Mouse (Mus musculus): Measurements from ENCODE around the gene Pigg. TPM values are rescaled to one million over a fixed set of nuclear protein-coding genes. Genes with fewer than 3 reads are reported as not detected.
"Not testable (repeated sequence)": the region's sequence is repeated elsewhere in the genome, so short reads cannot be mapped to it uniquely, and the experiment has no call there.

Pigg gene
- 6.1 TPM in 2 replicates for polyA plus RNA-seq (2016; fragmentation: Nextera tagmentation; extraction: Ambion mirVana)

DNA sequence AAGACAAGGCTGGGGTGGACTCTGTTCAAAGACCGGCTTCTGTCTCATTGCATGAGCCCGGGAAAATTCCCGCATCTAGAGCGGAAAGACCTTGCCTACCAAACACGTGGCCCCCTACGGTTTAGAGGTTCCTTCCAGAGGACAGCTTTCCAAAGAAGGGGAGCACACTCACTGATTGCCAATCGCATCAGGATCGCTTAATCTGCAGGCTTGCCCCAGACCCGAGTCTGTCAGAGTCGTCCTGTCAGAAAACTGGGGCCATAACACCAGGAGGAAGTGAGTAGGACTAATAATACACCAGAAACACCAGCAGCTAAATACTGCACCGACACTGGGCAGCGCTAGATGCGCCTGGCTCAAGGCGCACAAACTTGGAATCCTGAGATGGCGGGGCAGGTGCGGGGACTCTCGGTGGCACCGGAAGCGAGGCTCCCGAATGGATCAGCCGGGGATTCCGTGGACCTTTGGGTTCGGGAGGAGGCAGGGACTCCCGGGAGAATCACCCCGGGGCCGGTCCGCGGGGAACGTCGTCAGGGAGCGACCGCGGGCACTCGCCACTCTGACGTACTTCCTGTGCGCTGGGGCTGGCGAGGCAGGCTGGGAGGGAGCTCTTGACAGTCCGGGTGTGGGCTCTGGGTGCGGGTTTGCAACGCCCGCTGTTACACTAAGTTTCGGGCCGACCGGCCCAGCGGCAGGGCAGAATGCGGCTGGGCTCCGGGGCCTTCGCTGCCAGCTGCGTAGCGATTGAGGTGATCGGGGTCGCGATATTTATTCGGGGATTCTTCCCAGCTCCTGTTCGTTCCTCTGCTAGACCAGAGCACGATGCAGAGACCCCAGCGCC lies at the start of gene Pigg:
TSS of gene Pigg (plus strand) at position 386 of the 841 bp plus-strand sequence.
- Histone ChIP-seq H3K9me3 (replicated peaks) (no peaks in the 10 kb centered on the region), H3K27ac (peak within 1 kb of the TSS; percentile 92), H3K4me1 (peaks cover 11% of the 10 kb centered on the region), H3K27me3 (ENCODE audit: low read depth, poor library complexity, severe bottlenecking) (no peaks in the 10 kb centered on the region), H3K36me3 (0 out of 2 replicates have a peak, but pooled peaks cover 1% of the 10 kb centered on the region), H3K4me3 (peak within 1 kb of the TSS; percentile 81)
- under 1% methylated on average over 57 of the region's 57 CpGs for WGBS
- peak; percentile 96 for DNase-seq (ENCODE audit: low spot score)

DNA sequence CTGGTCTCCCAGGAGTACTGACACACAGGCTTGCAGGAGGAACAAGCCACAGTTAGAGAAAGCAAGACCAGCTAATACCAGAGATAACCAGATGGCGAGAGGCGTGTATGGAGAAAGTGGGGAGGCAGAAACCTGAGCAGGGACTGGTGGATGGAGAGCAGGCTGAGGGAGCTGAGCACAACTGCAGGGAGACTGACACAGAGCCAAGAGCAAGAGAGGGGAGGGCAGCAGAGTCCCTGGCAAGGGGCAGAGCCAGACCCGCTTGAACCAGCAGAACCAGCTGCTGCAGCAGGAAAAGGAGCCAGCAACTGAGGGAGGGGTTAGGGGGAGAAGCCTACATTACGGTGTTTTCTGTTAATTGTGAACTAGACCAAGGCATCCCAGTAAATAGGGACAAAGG lies 49.7 kb upstream of the Pigg start:
- Histone ChIP-seq H3K9me3 (replicated peaks) (no peaks in the 10 kb centered on the region), H3K27ac (peak overlapping the region; percentile 25; the same call in 1 of the 2 replicates), H3K4me3 (no peak overlapping the region), H3K36me3 (no peaks in the 10 kb centered on the region), H3K4me1 (peaks cover 5% of the 10 kb centered on the region; the same call in 1 of the 2 replicates), H3K27me3 (ENCODE audit: low read depth, poor library complexity, severe bottlenecking) (no peaks in the 10 kb centered on the region)
- 44% methylated on average over 4 of the region's 4 CpGs for WGBS
- DNase-seq (ENCODE audit: low spot score) = no peak

DNA sequence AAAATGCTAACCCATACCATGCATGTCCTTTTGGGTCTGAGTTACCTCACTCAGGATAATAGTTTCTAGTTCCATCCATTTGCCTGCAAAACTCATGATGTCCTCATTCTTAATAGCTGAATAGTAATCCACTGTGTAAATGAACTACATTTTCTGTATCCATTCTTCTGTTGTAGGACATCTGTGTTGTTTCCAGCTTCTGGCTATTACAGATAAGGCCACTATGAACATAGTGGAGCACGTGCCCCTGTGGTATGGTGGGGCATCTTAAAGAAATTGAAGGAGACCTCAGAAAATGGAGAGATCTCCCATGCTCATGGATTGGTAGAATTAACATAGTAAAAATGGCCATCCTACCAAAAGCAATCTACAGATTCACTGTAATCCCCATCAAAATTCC lies 48.6 kb upstream of the Pigg start:
- 88% methylated on average over 1 of the region's 1 CpGs for WGBS
- not testable (repeated sequence) for H3K4me1 ChIP-seq; H3K27ac ChIP-seq; H3K36me3 ChIP-seq; DNase-seq (ENCODE audit: low spot score); H3K27me3 ChIP-seq (ENCODE audit: low read depth, poor library complexity, severe bottlenecking); H3K4me3 ChIP-seq; H3K9me3 ChIP-seq (replicated peaks)

DNA sequence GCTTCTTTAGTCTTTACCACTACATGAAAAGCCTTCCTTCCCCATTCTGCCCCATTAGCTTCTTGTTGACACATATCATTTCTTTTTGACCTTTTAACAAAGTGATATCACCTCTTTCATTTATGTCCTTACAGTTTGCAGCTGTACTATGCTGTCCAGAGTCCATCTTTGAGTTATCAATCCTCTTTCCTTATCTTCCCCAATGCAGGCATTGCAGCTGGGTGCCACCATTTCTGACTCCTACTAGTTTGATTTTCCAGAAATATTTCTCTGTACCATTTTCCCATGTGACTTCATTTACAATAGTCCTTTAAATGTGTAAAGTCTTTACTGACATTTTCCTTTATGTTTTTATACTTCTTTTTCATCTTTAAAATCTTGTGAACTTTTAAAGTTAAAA lies 45.4 kb upstream of the Pigg start:
- Histone ChIP-seq H3K36me3 (peaks cover 4% of the 10 kb centered on the region; the same call in 1 of the 2 replicates), H3K4me3 (no peak overlapping the region), H3K9me3 (replicated peaks) (no peaks in the 10 kb centered on the region), H3K27me3 (ENCODE audit: low read depth, poor library complexity, severe bottlenecking) (no peaks in the 10 kb centered on the region), H3K27ac (no peak overlapping the region), H3K4me1 (peaks cover 27% of the 10 kb centered on the region)
- DNase-seq (ENCODE audit: low spot score) = no peak

DNA sequence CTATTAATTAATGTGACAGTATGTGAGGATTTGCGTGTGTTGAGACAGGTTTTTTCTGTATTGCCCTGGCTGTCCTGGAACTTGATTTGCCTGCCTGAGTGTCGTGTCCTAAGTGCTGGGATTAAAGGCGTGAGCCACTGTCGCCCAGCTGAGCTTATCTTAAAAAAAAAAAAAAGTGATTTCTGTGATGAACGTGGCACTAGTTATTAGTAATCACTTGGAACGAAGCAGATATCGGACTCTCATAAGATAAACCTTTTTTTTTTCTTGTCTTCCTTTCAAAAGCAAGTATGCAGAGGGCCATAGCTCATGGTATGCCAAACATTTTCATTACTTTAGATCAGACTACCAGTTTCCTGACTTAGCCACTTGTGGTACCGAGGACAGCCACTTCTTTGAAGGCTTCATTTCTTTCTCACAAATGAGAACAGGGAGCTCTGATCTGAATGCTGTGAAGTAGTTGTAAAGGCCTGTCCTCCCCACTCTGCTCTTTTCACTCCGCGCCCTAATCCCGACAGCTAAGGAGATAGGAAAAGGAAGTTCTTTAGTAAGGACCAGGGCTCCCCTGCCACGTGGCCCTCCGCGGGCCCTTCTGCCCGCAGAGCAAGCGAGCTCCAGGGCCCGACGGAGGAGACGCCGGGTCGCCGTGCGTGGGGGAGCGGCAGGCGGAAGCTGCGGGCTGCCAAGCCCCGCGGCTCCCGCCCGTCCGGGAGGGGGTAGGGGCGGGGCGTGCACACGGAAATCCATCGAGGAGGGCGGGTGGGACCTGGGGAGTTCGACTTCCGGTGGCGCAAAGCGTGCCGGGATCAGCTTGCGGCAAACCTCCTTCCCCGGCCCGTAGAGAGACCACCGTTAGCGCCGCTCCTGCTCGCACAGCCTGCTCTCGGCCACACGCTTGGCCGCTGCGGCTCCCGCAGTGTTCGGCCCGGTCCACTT lies 44.0 kb upstream of the Pigg start, which contains the start of gene Dr1:
TSS of gene Dr1 (plus strand) at position 771 of the 936 bp plus-strand sequence.
- 4% methylated on average over 55 of the region's 55 CpGs for WGBS

DNA sequence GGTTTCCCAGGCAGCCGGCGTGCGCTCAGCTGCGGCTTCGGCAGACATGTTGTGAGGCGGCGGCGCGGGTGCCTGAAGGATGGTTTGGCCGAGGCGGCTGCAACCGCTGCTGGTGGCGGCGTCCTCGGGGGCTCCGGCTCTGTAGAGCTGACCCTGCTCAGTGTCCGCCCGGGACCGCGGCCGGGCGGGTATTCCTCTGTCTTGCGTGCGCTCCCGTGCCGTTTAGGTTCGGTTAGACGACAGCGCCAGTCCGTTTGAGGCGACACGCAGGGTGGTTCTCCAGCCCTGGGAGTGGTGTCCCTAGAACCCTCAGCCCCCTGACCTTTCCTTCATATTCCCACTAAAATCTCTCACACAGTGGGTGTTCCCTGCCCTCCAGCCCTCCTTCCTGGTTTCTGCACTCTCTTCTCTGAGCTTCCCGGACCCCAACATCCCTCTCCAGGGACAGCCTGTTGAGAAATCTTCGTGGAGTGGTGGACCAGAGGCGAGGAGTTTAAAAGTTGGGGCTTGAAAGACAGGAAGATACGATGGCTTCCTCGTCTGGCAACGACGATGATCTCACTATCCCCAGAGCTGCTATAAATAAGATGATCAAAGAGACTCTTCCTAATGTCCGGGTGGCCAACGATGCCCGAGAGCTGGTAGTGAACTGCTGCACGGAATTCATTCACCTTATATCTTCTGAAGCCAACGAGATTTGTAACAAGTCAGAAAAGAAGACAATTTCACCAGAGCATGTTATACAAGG lies 43.2 kb upstream of the Pigg start:
- peaks cover 25% of the 10 kb centered on the region for H3K36me3 ChIP-seq
- peaks cover 22% of the 10 kb centered on the region for H3K4me1 ChIP-seq
- no peaks in the 10 kb centered on the region for H3K9me3 ChIP-seq (replicated peaks)
- under 1% methylated on average over 44 of the region's 44 CpGs for WGBS
- peak overlapping the region; percentile 97 for H3K4me3 ChIP-seq
- peak overlapping the region; percentile 96 for H3K27ac ChIP-seq
- no peak for DNase-seq (ENCODE audit: low spot score)
- H3K27me3 ChIP-seq (ENCODE audit: low read depth, poor library complexity, severe bottlenecking) = no peaks in the 10 kb centered on the region

More for the DNA sequence above, 44.0 kb upstream of the Pigg start, which contains the start of gene Dr1:
- Histone ChIP-seq H3K4me1 (peaks cover 22% of the 10 kb centered on the region), H3K27me3 (ENCODE audit: low read depth, poor library complexity, severe bottlenecking) (no peaks in the 10 kb centered on the region), H3K36me3 (peaks cover 18% of the 10 kb centered on the region), H3K4me3 (peak within 1 kb of the TSS; percentile 97), H3K9me3 (replicated peaks) (no peaks in the 10 kb centered on the region), H3K27ac (peak within 1 kb of the TSS; percentile 96)
- DNase-seq (ENCODE audit: low spot score) = peak; percentile 93

DNA sequence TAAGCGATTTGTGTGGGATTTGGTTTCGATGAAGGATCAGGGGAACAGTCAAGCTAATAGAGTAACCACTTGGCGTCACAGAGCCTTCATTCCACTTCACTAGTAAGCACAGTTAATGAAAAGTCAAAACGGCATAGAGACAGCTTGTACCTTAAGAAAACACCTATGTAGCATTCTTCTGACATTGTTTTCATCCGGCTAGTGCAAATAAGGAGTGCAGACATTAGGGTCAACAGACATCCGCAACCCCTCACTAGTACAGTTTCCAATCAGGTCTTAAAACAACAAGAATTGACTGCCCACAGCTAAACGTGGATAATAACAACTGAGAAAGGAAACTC lies 42.6 kb upstream of the Pigg start:
- peaks cover 27% of the 10 kb centered on the region for H3K36me3 ChIP-seq
- no peak for DNase-seq (ENCODE audit: low spot score)
- H3K27ac ChIP-seq = 0 out of 2 replicates have a peak overlapping the region, but pooled peaks have one; percentile 96
- 19% methylated on average over 7 of the region's 7 CpGs for WGBS
- H3K4me1 ChIP-seq = peaks cover 22% of the 10 kb centered on the region
- H3K9me3 ChIP-seq (replicated peaks) = no peaks in the 10 kb centered on the region
- peak overlapping the region; percentile 97 for H3K4me3 ChIP-seq
- no peaks in the 10 kb centered on the region for H3K27me3 ChIP-seq (ENCODE audit: low read depth, poor library complexity, severe bottlenecking)

DNA sequence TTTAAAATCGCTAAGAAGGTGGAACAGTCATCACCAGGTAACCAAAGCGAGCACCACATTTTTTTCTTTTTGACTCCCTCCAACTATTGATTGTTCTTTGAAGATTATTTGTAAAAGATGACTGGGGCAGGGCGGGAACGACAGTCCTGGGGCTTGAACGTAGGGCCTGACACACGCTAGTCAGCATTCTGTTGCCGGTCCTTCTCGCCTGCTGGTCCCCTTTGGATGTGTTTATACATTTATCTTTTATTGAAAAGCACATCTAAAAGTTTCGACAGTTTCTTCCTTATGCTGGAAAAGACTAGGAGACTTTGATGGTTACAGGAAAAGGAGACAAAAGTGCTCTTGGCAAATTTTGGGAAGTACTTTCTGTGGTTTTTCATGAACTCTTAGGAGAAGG lies 42.0 kb upstream of the Pigg start:
- Histone ChIP-seq H3K9me3 (replicated peaks) (no peaks in the 10 kb centered on the region), H3K27ac (no peak overlapping the region), H3K36me3 (peaks cover 33% of the 10 kb centered on the region), H3K4me3 (peak overlapping the region; percentile 97), H3K27me3 (ENCODE audit: low read depth, poor library complexity, severe bottlenecking) (no peaks in the 10 kb centered on the region), H3K4me1 (peaks cover 22% of the 10 kb centered on the region)
- DNase-seq (ENCODE audit: low spot score) = no peak
- WGBS = 53% methylated on average over 9 of the region's 9 CpGs

DNA sequence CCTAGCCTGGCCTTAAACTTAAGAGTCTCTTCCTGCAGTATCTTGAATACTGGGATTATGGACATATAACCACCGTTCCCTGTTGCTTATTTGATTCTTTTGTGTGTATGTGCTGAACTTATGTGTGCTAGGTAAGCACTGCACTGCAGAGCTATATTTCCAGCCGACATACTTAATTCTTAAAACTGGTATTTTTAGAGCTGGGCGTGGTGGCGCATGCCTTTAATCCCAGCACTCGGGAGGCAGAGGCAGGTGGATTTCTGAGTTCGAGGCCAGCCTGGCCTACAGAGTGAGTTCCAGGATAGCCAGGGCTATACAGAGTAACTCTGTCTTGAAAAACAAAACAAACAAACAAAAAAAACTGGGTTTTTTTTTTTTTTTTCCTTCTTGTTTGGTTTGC lies 41.1 kb upstream of the Pigg start:
- H3K27ac ChIP-seq; H3K27me3 ChIP-seq (ENCODE audit: low read depth, poor library complexity, severe bottlenecking); DNase-seq (ENCODE audit: low spot score); H3K9me3 ChIP-seq (replicated peaks): not testable (repeated sequence)
- Histone ChIP-seq H3K4me3 (0 out of 2 replicates have a peak overlapping the region, but pooled peaks have one; percentile 97), H3K36me3 (peaks cover 42% of the 10 kb centered on the region), H3K4me1 (peaks cover 22% of the 10 kb centered on the region)
- WGBS = 95% methylated on average over 6 of the region's 6 CpGs

DNA sequence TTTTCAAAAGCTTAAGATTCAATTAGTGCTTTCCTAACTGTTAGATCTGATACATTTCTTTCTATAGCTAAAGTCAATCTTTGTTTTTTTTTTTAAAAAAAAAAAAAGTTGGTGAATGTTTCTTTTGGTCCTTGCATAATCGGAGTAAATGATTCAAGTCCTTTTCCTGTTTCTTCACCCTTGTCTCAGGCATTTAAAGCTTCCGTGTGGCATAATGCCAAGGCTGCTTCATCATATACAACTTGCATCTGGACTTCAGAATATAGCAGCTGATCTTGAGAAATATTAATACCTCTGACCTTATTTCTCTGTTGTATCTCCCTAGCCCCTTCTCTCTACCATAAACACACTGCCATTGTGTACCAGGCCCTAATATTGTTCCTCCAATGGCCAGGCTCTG lies 25.5 kb upstream of the Pigg start:
- Histone ChIP-seq H3K9me3 (replicated peaks) (no peaks in the 10 kb centered on the region), H3K36me3 (no peaks in the 10 kb centered on the region), H3K27ac (no peak overlapping the region), H3K4me1 (no peaks in the 10 kb centered on the region), H3K4me3 (no peak overlapping the region), H3K27me3 (ENCODE audit: low read depth, poor library complexity, severe bottlenecking) (no peaks in the 10 kb centered on the region)
- 87% methylated on average over 2 of the region's 2 CpGs for WGBS
- no peak for DNase-seq (ENCODE audit: low spot score)

DNA sequence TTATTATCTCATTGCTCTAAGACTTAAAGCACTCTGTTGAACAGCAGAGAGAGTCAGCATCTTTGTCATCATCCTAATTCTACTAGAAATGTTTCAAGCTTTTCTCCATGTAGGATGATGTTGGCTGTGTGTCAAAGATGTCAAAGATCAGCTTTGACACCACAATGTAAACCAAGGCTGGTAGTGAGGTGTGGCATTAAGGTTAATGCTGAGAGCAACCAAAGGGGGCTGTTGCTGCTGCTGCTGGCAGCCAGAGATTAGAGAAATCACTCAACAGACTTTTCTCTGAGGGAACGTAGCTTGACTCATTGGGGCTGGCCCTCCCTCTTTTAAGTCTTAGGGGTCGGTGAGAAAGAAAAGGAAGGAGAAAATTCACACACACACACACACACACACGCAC lies 10.8 kb upstream of the Pigg start:
- no peaks in the 10 kb centered on the region for H3K27me3 ChIP-seq (ENCODE audit: low read depth, poor library complexity, severe bottlenecking)
- no peaks in the 10 kb centered on the region for H3K9me3 ChIP-seq (replicated peaks)
- no peak for DNase-seq (ENCODE audit: low spot score)
- H3K4me3 ChIP-seq = no peak overlapping the region
- H3K27ac ChIP-seq = no peak overlapping the region
- WGBS = 66% methylated on average over 3 of the region's 3 CpGs
- no peaks in the 10 kb centered on the region for H3K36me3 ChIP-seq
- H3K4me1 ChIP-seq = no peaks in the 10 kb centered on the region

DNA sequence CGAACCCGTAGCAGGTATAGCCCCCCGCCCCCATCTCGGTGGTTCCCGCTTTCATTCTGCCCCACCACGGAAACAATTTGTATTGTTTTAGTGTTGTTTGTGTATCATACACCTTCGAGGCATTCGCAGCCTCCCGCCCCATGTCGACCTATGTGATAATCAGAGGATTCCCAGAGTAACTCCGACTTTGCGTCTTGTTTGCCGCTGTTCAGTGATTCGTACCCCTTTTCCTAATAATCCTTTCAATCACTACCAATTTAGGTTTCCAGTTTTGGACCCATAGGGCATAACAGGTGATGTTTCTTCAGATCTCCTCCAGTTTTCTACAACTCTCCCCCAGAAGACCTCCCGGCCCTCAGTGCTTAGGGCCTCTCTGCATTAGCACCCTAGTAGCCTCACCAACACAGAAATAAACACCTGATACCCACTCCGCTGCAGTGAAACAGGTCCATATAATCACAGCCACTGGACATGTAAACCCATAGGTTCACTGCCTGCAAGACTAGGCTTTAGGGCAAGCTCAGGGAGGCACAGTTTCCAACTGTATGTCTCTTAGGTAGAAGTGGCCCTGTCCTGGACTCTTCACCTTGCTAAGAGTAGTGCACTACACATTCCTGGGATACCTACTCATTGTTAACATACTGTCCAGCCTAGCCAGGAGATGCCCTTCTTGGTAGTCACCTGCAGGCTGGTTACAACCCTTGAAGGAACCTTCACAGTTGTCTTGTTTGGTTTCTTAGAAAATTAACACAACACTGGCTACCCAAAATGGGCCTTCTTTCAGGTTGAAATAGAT lies 854 bp downstream of the Pigg start:
- 6% methylated on average over 16 of the region's 16 CpGs for WGBS
- no peak for DNase-seq (ENCODE audit: low spot score)
- H3K27me3 ChIP-seq (ENCODE audit: low read depth, poor library complexity, severe bottlenecking) = no peaks in the 10 kb centered on the region
- peak overlapping the region; percentile 81 for H3K4me3 ChIP-seq
- H3K36me3 ChIP-seq = peaks cover 6% of the 10 kb centered on the region
- peak overlapping the region; percentile 92 for H3K27ac ChIP-seq
- H3K4me1 ChIP-seq = peaks cover 11% of the 10 kb centered on the region
- no peaks in the 10 kb centered on the region for H3K9me3 ChIP-seq (replicated peaks)
